Mouse (Mus musculus): Measurements from ENCODE around the gene Lrrc29.

The Lrrc29 gene

DNA sequence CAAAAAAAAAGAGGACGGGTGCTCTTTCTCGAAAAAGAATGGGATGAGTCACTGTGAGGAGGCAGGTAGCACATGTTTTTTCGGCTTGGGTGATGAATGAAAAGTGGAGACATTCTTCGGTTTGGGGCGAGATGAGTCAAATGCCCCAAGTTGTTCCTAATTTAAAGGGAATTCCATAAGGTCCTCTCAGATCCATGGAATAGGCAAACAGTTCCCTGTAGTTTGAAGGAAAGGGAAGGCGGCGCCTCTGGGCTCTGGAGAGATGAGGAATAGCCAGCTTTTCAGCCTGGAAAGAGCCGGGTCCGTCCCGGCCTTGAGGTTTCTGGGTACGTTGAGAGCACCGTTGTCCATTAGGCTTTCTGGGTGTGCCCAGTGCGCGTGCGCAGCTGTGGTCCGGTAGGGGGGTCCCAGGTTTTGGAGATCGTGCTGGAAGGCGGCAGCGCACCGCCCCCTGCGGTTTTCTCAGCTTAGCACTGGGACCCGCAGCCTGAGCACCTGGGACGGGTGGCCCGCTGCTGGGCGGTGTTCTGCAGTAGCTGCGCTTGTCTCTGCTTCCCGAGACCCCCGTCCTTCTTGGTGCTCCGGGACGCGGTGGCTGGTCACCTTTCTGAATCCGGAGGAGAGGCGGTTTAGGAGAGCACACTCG lies 22.5 kb upstream of the Lrrc29 start, which contains the start of gene Slc9a5:
TSS of gene Slc9a5 (plus strand) at position 394 of the 646 bp plus-strand sequence.
- no peak for TF ChIP-seq GATA4 (IDR thresholded peaks at IDR 0.05; ENCODE audit: insufficient replicate concordance, low read length)

DNA sequence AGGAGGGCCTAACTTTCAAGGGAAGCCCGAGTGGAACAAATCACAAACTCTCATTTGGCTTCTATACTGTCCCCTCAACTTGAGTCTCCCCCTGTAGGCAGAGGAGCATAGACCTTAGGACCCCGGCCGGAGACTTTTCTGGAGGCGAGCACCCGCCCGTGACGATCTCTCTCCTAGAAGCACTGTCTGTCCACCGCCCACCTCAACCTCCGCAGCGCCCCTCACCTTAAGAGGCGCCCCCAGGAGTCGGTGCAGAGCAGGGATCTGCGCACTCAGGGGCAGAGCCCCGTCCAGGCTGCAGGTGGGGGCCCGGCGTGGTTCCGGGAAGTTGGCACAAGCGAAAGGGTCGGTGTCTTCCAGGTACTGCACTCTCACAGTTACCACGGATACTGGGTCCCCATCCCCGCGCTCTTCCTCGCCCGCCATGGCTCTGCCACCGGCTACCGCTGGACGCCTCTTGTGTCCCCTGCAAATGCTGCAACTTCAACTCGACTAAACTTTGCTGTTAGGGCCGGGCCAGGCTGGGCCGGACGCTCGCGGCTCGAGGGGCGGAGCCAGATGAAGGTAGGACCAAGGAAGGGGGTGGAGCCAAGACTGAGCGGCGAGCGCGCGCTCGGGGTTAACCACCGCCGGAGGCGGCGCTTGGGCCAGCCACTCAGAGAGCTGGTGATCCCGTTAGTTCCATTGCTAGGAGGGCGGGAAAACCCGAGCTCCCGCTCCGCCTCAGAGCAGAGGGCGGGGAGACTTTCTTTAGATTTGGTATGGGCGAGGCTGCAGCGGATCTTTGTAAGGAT lies 21.5 kb upstream of the Lrrc29 start, which contains the start of gene Fhod1:
TSS of gene Fhod1 (minus strand) at position 526 of the 794 bp plus-strand sequence.
- no peak; the same call in 1 of the 2 replicates for TF ChIP-seq GATA4 (IDR thresholded peaks at IDR 0.05; ENCODE audit: insufficient replicate concordance, low read length)

DNA sequence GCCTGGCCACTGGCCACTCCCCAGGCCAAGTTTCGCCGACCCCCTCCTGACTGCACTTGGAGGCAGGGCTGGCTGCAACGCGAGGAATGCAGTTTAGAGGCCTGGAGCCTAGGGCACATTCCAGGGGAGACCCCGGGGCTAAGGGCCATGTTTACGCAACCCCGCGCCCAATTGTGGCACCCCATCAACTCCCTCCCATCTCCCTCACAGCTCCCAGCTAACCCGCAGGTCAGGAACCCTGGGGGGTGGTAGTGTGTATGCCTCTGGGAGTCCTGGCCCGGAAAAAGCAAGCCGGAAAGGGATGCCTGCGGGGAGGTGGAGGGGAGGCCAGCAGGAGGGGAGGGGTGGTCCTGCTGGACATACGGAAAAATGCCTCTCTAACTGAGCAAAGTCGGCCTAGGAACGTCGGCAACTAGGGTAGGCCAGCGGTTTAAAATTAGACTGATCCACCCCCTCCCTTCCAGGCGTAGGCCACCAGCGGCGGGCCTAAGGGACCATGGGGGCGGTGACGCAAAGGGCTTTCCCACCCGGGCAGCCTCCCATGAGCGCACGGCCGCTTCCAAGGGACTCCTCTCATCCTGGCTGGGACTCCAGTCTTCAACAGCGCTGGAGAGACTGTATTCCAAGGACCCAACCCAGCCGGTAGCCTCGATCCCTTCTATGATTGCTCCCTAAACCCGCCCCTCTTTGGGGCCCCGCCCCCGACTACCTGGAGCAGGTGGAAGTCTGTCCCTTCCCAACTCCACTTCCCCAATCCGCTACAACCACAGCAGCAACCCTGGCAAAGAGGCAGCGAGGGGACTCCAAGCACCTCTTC lies 20.7 kb upstream of the Lrrc29 start:
- no peak for TF ChIP-seq GATA4 (IDR thresholded peaks at IDR 0.05; ENCODE audit: insufficient replicate concordance, low read length)

DNA sequence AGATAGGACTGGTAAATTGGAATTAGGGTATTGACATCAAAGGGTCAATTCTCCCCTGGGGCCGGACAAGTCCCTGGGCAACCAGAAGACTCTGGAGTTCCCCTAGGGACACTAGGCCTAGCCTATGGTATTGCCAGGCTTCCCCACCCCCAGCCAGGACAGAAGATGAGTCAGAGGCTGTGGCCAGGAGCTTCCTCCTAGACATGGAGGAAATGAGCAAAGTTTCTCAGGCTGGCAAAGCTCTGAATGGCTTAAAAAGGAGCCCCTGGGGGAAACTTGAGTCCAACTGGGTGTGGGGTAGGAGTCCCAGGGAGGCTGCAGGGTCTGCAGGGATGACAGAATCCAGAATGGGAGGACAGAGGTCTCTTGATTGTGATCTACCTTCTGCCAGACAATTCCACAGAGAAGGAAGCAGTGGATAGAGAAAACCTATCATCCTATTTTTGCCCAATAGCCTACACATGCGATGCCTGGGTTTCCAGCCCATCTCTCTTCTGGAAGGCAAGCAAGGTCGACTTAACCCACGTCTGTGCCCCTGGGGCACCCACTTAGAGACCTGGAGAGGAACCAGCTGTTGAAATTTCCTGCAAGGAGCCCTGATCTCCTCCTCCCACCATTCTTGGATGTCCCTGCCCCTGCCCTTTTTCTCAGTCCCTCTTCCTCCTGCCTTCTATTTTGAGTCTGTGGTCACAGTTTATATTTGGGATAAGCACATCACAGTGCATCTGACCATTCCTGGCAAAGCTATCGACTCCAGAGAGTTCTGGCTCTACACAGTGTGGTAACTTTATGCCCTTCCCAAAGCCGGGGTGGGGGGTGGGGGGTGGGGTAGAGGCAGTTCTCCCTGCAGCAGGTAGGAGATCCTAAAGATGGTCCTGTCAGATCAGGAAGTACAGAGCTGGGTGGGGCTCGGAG lies 19.2 kb upstream of the Lrrc29 start:
- no peak for TF ChIP-seq GATA4 (IDR thresholded peaks at IDR 0.05; ENCODE audit: insufficient replicate concordance, low read length)

DNA sequence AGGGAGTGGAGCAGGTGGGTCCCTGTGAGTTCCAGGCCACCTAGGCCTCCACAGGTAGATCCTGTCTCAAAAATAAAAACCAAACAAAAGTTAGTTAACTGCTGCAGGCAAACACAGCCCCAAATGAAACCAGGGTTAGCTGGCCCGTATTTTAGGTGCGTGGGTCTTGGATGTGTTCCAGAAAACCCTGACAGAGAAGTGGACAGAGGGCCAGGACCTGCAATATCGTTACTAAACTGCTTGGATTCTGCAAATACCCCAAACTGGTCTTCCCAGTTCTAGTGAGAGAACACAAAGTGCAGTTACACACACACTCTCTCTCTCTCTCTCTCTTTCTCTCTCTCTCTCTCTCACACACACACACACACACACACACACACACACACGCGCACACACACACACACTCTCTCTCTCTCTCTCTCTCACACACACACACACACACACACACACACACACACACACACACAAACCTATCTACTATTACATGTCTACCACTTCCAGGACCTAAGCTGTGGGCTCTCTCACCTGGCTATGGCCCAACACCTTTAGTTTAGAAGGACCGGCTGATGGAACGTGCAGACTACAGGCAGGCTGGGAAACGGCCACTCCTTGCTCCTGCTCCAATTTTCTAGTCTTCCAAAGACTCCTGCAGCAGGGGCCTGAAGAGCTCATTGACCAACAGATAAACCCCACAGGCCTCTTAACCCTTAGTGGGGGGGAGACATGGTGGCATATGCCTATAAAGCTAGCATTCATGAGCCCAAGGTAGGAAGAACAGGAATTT lies 17.9 kb upstream of the Lrrc29 start:
- no peak for TF ChIP-seq GATA4 (IDR thresholded peaks at IDR 0.05; ENCODE audit: insufficient replicate concordance, low read length)

DNA sequence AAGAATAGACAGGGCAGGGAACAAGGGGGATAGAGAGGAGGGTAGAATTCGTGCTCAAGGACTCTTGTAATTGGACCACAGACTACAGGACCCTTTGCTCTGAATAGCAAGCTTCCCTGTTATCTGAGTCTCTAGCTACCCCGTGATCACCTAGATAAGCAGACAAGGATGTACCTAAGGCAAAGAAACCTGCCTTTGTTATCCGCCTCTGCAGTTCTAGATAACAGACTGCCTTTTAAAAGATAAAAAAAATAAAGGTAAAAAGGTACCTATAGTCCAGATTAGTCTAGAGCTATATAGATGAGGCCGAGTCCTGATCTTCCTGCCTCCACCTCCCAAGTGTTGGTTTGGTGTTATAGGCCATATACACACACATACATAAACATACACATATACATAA lies 16.7 kb upstream of the Lrrc29 start:
- TF ChIP-seq GATA4 (IDR thresholded peaks at IDR 0.05; ENCODE audit: insufficient replicate concordance, low read length): no peak

DNA sequence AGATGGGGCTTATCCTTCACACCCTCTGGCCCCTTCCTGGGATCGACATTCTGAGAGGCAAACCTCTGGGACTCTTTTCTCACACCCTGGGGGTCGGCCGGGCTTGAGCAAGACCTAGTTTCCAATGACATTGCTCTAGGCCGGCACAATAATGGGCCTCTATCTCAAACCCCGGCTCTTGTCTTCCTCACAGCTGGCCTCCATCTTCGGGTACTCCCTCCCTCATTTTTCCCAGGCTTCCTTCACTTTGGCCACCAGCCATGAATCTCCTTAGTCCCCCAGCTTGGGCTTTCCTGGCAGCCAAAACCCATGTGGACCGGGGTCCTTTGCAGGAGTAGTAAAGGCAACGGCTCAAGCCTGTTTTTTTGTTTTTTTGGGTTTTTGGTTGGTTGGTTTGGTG lies 15.3 kb upstream of the Lrrc29 start:
- TF ChIP-seq GATA4 (IDR thresholded peaks at IDR 0.05; ENCODE audit: insufficient replicate concordance, low read length): no peak

DNA sequence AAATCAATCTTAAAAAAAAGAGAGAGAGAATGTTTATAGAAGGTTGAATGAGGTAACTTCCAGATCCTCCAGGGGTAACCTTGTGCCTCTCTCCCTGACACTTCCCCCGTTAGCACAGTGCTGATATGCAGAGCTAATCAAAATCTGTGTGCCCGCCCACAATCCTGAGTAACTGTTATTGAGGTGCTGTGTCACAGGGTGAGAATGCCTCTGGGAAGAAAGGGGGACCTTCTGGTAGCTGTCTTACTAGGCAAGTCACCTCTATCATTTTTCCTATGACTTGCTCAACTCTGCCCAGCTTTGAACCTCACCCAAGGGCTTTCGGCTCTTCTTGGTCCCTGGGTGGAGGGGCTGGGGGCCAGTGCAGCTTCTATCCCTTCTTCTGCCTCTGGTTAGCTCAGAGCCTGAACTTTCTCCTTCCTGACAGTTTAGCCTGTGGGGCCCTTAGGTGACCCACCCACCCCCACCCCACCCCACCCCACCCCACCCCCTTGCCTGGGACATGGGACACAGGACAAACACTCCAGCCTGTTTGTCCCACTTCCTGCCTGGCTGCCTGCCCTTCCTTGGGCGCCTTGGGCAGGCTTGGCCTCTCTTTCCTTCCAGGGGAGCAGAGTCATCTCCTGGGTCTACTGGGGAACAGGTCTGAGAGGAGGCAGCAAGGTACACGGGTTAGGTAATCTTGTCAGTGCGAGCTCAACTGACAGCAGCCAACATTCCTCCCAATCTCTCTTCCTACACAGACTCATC lies 14.0 kb upstream of the Lrrc29 start:
- TF ChIP-seq GATA4 (IDR thresholded peaks at IDR 0.05; ENCODE audit: insufficient replicate concordance, low read length): no peak

DNA sequence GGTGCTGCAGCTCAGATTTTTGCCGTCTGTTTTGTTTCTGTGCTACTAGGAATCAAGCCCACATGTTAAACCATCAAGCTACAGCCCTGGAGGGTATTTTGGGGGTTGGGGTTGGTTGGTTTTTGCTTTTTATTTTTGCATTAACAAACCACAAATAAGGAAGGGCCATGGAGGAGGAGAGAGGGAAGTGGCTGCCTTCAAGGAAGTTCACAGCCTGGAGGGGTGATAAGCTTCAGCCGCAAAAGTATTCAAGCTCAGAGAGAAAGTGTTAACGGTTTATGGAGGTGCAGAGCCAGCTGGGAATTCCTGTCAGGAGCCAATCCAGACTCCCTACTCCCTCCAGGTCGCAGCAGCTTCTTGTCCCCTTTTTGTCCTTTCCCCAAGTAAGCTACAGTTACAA lies 12.9 kb upstream of the Lrrc29 start:
- TF ChIP-seq GATA4 (IDR thresholded peaks at IDR 0.05; ENCODE audit: insufficient replicate concordance, low read length): 0 out of 2 replicates have a peak, but pooled peaks have one; percentile 32

DNA sequence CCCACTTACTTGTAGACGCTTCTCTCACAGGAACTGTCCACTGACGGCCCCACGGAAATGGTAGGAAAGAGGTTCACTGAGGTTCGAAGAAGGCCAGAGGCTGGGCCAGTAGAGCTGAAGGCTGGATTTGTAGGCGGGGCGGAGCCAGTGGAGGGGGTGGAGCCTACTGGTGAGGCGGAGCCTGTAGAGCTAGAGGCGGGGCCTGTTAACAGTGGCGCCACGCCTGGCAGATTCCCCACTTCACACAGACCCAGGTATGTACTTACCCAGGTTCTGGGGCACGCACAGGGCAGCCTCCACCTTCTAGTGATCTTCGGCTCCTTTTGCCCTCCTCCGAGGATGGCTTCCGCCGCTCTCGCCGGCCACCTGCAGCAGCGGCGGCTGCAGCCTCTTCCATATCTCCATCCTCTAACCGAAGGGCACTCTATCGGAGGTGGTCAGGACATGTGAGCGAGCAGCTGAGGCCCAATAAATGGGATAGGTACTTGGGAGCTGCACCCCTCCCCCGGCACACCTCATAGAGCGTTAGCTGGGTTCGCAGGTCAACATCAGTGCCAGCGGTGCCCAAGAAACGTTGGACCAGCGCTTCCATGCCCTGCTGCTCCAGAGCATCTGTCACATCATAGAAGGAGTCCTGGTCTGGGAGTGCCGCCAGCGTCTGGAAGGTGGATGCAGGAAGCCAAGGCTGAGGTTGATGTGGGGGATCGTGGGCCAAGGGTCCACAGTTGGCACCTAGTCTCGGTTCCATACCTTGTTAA lies 10.5 kb upstream of the Lrrc29 start:
- no peak for TF ChIP-seq GATA4 (IDR thresholded peaks at IDR 0.05; ENCODE audit: insufficient replicate concordance, low read length)

DNA sequence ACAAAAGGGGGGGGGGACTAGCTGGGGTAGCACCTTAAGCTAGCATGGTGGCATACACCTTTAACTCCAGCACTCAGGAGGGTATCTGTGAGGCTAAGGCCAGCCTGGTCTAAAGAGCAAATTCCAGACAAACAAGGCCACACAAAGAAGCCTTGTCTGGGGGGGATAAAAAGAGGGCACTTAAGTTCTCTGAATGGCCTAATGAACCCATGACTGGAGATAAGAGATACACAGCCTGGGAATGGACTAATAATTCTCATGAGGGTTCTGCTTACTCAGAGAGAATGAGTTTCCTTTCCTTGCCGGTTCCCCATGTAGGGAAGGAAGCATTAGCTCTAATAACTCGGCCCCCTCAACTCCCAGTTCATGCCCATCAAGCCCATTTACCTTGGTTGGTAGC lies 6.4 kb upstream of the Lrrc29 start:
- TF ChIP-seq GATA4 (IDR thresholded peaks at IDR 0.05; ENCODE audit: insufficient replicate concordance, low read length): peak; percentile 91

DNA sequence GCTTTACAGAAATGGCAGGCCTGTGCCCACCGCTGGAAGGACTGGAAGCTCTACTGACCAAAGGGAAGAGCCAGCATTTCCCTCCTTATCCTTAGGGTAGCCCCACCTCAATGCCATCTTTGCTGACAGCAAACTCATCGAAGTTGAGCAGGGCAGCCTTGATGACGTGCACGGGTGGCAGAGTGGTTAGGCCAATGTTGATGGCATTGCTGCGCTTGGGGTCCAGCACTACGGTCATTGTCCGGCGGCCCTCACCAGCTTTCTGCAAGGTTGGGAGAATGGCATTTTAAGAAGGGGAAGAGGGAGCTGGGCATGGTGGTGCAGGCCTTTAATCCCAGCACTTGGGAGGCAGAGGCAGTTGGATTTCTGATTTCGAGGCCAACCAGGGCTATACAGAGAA lies 5.9 kb upstream of the Lrrc29 start:
- no peak for TF ChIP-seq GATA4 (IDR thresholded peaks at IDR 0.05; ENCODE audit: insufficient replicate concordance, low read length)

Measured in liver, adult (tissue).